15 mouse cellular contexts compared by ENCODE assay signal in the genomic region with DNA sequence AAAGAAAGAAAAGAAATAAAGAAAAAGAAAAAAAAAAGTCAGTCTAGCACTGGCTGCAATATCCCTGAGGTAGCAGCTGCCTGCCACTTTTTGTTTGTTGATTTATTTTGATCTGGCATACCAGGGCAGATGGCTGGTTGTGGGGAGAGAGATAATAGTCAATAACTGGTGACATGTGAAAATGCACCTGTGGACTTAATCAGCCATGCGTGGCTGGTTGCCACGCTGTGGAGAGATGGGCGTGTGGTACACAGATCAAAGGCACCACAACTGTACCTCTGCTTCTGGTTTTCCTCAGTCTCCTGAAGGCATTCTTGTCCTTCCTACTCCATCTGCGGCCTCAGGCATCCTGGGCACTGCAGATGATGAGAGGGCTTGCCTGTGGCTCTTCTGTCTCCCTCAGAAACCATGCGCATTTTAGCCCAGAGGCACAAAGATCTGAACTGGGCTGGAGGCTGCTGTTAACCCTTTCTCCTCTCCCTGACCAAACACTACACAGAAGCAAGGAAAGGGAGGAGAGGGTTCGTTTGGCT.
DNase-seq lines count a peak whose midpoint lies in the region; ATAC-seq and TF ChIP-seq lines count a peak whose summit lies in the region.
"Had no signal": no experiment of that assay in that cellular context is flagged by ENCODE, and none has a peak within 500 bp of the region (broad histone marks: within the 10 kb centered on the region; RNA-seq: fewer than 3 reads in every experiment).

No protein-coding gene starts in this region.

- no peak overlapping the region for H3K4me2 ChIP-seq in lung, postnatal 0 days (replicated peaks; ENCODE audit: low read depth, low read length)
- H3K4me2 ChIP-seq in midbrain, embryonic 16.5 days (ENCODE audit: low read length): no peak overlapping the region
- H3K4me2 ChIP-seq: heart, embryonic 15.5 days; limb, embryonic 15.5 days; lung, embryonic 14.5 days had no signal

- TF ChIP-seq CTCF in lung, postnatal 0 days (IDR thresholded peaks at IDR 0.05): no peak
- no peak for TF ChIP-seq CTCF in brain, embryonic 14.5 days (IDR thresholded peaks at IDR 0.05; ENCODE audit: borderline replicate concordance, extremely low read depth, insufficient read depth, insufficient read length)

- H3K9me3 ChIP-seq in lung, postnatal 0 days (ENCODE audit: low read length): no peaks in the 10 kb centered on the region
- H3K9me3 ChIP-seq in midbrain, embryonic 16.5 days (replicated peaks; ENCODE audit: control insufficient read depth, low read length, poor library complexity, severe bottlenecking): no peaks in the 10 kb centered on the region
- H3K9me3 ChIP-seq: G1E; heart, embryonic 15.5 days; limb, embryonic 15.5 days had no signal

- 74% methylated on average over 6 of the region's 6 CpGs for WGBS in lung, postnatal 0 days
- WGBS in midbrain, embryonic 16.5 days: 49% methylated on average over 6 of the region's 6 CpGs

- no peak overlapping the region for H3K4me3 ChIP-seq in lung, postnatal 0 days (ENCODE audit: low read depth, low read length)
- H3K4me3 ChIP-seq in midbrain, embryonic 16.5 days (ENCODE audit: low read depth, low read length): no peak overlapping the region
- H3K4me3 ChIP-seq: erythroblast, embryonic 14.5 days; heart, embryonic 15.5 days; limb, embryonic 15.5 days had no signal

- H3K9ac ChIP-seq in lung, postnatal 0 days (replicated peaks; ENCODE audit: low read depth): no peak overlapping the region
- no peak overlapping the region for H3K9ac ChIP-seq in midbrain, embryonic 16.5 days (ENCODE audit: low read depth, low read length)
- H3K9ac ChIP-seq: heart, embryonic 15.5 days; limb, embryonic 15.5 days; lung, embryonic 14.5 days had no signal

- H3K27ac ChIP-seq in lung, postnatal 0 days (ENCODE audit: low read length): no peak overlapping the region
- no peak overlapping the region for H3K27ac ChIP-seq in midbrain, embryonic 16.5 days (ENCODE audit: low read length)
- H3K27ac ChIP-seq: heart, embryonic 15.5 days; limb, embryonic 15.5 days had no signal

- intact Hi-C loops in heart, postnatal 10 days (cut with DNase I): no loop called here

- DNase-seq in heart, postnatal 4 days: peak; percentile 1
- DNase-seq in heart, postnatal 10 days: no peak
- peak; percentile 0 for DNase-seq in lung, postnatal 10 days
- no peak for DNase-seq in lung, postnatal 0 days (ENCODE audit: low spot score)
- DNase-seq in brain, embryonic 14.5 days (ENCODE audit: low read depth): peak; percentile 56
- DNase-seq in gastrocnemius, postnatal 25 days: no peak
- DNase-seq: adrenal gland, postnatal 36 days; cerebellum, adult 11-12 months; lung, embryonic 14.5 days had no signal

- no peak for ATAC-seq in lung, postnatal 0 days
- ATAC-seq in midbrain, embryonic 16.5 days: 0 out of 2 replicates have a peak, but pooled peaks have one; percentile 28
- ATAC-seq in erythroid progenitor cell, adult 5-6 weeks (replicated peaks; ENCODE audit: low FRiP score, poor library complexity, severe bottlenecking): no peak

- H3K36me3 ChIP-seq in lung, postnatal 0 days (ENCODE audit: insufficient read depth, low read length): no peaks in the 10 kb centered on the region
- H3K36me3 ChIP-seq in midbrain, embryonic 16.5 days (ENCODE audit: control insufficient read depth, insufficient read depth, low read length): no peaks in the 10 kb centered on the region
- H3K36me3 ChIP-seq: G1E; heart, embryonic 15.5 days; limb, embryonic 15.5 days had no signal

- no peak for TF ChIP-seq POLR2A in brain, embryonic 14.5 days (IDR thresholded peaks at IDR 0.05; ENCODE audit: borderline replicate concordance, extremely low read depth, insufficient read depth, insufficient read length, poor library complexity, severe bottlenecking)

- no peaks in the 10 kb centered on the region for H3K27me3 ChIP-seq in lung, postnatal 0 days (replicated peaks; ENCODE audit: insufficient read depth, low read length)
- no peaks in the 10 kb centered on the region for H3K27me3 ChIP-seq in midbrain, embryonic 16.5 days (ENCODE audit: control insufficient read depth, insufficient read depth, low read depth, low read length)
- H3K27me3 ChIP-seq: heart, embryonic 15.5 days; limb, embryonic 15.5 days had no signal

- TF ChIP-seq EP300 in lung, postnatal 0 days (IDR thresholded peaks at IDR 0.05): no peak

- H3K4me1 ChIP-seq in lung, postnatal 0 days (ENCODE audit: insufficient read depth, low read depth, low read length): no peaks in the 10 kb centered on the region
- no peaks in the 10 kb centered on the region; the same call in 1 of the 2 replicates for H3K4me1 ChIP-seq in midbrain, embryonic 16.5 days (ENCODE audit: control insufficient read depth, insufficient read depth, low read length)
- H3K4me1 ChIP-seq: heart, embryonic 15.5 days; limb, embryonic 15.5 days had no signal

Comparison
In these comparisons a context has a peak if more than half of its experiments do, and no peak if none do; other contexts are left out.
1. DNase-seq: peak in heart, postnatal 4 days (single experiment), lung, postnatal 10 days (single experiment) and brain, embryonic 14.5 days (single experiment); none in heart, postnatal 10 days (0 of 2), lung, postnatal 0 days (single experiment) and gastrocnemius, postnatal 25 days (single experiment).